Mouse (Mus musculus): ENCODE results near the gene Soat2. TPM values are rescaled to one million over a fixed set of nuclear protein-coding genes. Genes with fewer than 3 reads are reported as not detected.
A peak's percentile ranks its signal among the peaks of the same experiment; 100 is the strongest.

The Soat2 gene
- polyA plus RNA-seq, 1 experiment = 4.1 TPM

DNA sequence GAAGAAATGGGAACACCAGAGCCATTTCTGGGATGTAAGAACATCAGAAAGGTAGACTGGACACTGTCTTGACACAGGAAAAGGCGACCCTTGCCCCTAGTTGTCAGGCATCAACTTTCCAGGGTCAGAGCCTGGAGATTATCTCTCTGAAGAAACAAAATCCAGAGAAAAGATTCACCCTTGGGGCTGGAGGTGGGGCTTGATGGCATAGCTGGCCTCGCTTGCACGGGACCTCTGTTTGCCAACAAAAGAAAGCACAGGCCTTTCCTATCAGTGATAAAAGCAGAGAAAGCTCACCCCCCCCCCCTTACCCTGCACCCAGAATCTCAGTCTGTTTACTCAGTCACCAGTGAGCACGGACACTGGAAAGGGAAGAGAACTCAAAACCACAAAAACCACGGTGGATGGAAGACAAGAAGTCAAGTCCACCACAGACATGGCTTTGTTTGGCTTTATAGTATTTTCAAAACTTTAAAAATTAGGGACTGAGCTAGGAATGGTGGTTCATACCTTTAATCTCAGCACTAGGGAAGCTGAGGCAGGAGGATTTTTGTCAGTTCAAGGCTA, 42.6 kb downstream of the Soat2 start:
- no peak overlapping the region for H3K27ac ChIP-seq (ENCODE audit: control insufficient read depth, insufficient read depth, low read length)
- TF ChIP-seq POLR2A (IDR thresholded peaks at IDR 0.05; ENCODE audit: control insufficient read depth, extremely low read depth, insufficient read depth, low read length, poor library complexity) (no peak), CTCF (IDR thresholded peaks at IDR 0.05; ENCODE audit: borderline replicate concordance, control insufficient read depth, extremely low read depth, insufficient read depth, low read length, poor library complexity) (no peak)
- DNase-seq = no peak
- 38% methylated on average over 5 of the region's 5 CpGs for WGBS
- H3K4me3 ChIP-seq (ENCODE audit: control insufficient read depth, insufficient read depth, low read length) = no peak overlapping the region
- no peaks in the 10 kb centered on the region for H3K36me3 ChIP-seq (ENCODE audit: control insufficient read depth, insufficient read depth, low read length)
- no peaks in the 10 kb centered on the region for H3K27me3 ChIP-seq (ENCODE audit: control insufficient read depth, insufficient read depth, low read length)
- H3K4me1 ChIP-seq (replicated peaks; ENCODE audit: control insufficient read depth, insufficient read depth, low read length) = no peaks in the 10 kb centered on the region

DNA sequence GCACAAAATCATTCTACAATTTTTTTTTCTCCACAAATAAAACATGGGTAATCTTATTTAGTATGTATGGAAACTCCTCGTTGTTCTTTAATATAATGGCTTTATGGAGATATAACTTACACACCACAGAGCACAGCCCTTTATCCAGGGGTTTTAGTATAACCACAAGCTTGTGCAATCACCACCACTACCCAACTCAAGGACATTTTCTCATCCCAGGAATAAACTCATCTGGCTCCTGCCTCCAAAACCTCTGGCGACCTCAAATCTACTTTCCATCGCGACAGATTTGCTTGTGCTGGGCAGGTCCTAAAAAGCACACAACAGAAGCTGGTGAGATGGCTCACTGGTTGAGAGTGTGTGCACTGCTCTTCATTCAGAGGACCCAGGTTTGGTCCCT, 43.3 kb downstream of the Soat2 start:
- Histone ChIP-seq H3K27ac (ENCODE audit: control insufficient read depth, insufficient read depth, low read length) (no peak overlapping the region), H3K27me3 (ENCODE audit: control insufficient read depth, insufficient read depth, low read length) (no peaks in the 10 kb centered on the region), H3K4me3 (ENCODE audit: control insufficient read depth, insufficient read depth, low read length) (no peak overlapping the region), H3K4me1 (replicated peaks; ENCODE audit: control insufficient read depth, insufficient read depth, low read length) (no peaks in the 10 kb centered on the region), H3K36me3 (ENCODE audit: control insufficient read depth, insufficient read depth, low read length) (no peaks in the 10 kb centered on the region)
- no peak for DNase-seq
- TF ChIP-seq POLR2A (IDR thresholded peaks at IDR 0.05; ENCODE audit: control insufficient read depth, extremely low read depth, insufficient read depth, low read length, poor library complexity) (no peak), CTCF (IDR thresholded peaks at IDR 0.05; ENCODE audit: borderline replicate concordance, control insufficient read depth, extremely low read depth, insufficient read depth, low read length, poor library complexity) (no peak)
- 95% methylated on average over 4 of the region's 4 CpGs for WGBS

DNA sequence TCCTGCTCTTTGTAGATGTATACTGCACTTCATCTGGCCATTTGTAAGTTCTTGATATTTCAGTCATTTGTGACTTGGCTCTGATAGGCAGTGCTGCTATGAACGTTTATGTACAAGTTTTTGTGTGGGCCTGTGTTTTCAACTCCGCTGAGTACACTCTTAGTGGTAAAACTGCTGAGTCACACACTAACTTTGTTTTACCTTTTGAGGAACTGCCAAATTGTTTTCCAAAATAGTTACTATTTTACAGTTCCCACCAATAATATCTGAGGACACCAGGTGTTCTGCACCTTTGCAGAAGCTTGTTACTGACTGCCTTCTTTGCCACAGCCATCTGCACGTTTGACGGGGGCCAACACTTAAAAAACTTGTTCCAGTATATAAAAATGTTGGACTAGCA, 44.1 kb downstream of the Soat2 start:
- Histone ChIP-seq H3K4me3 (ENCODE audit: control insufficient read depth, insufficient read depth, low read length) (no peak overlapping the region), H3K4me1 (replicated peaks; ENCODE audit: control insufficient read depth, insufficient read depth, low read length) (no peaks in the 10 kb centered on the region), H3K27me3 (ENCODE audit: control insufficient read depth, insufficient read depth, low read length) (no peaks in the 10 kb centered on the region), H3K27ac (ENCODE audit: control insufficient read depth, insufficient read depth, low read length) (no peak overlapping the region), H3K36me3 (ENCODE audit: control insufficient read depth, insufficient read depth, low read length) (no peaks in the 10 kb centered on the region)
- 29% methylated on average over 4 of the region's 4 CpGs for WGBS
- DNase-seq = no peak
- TF ChIP-seq POLR2A (IDR thresholded peaks at IDR 0.05; ENCODE audit: control insufficient read depth, extremely low read depth, insufficient read depth, low read length, poor library complexity) (no peak), CTCF (IDR thresholded peaks at IDR 0.05; ENCODE audit: borderline replicate concordance, control insufficient read depth, extremely low read depth, insufficient read depth, low read length, poor library complexity) (no peak)

DNA sequence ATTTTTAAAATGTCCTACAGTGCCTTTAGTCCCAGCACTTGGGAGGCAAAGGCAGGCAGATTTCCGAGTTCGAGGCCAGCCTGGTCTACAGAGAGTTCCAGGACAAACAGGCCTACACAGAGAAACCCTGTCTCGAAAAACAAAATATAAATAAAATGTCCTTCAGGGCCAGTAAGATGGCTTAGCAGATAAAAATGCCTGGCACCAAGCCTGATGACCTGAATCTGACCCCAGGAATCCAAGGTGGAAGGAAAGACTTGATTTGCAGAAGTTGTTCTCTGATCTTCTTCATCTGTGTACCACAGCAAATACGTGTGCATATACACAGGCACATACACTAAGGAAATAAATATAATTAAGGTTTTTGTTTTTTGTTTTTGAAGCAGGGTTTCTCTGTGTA, 45.0 kb downstream of the Soat2 start:
- H3K4me3 ChIP-seq (ENCODE audit: control insufficient read depth, insufficient read depth, low read length) = no peak overlapping the region
- WGBS = 90% methylated on average over 4 of the region's 4 CpGs
- no peak for DNase-seq
- H3K27me3 ChIP-seq (ENCODE audit: control insufficient read depth, insufficient read depth, low read length) = no peaks in the 10 kb centered on the region
- H3K27ac ChIP-seq (ENCODE audit: control insufficient read depth, insufficient read depth, low read length) = no peak overlapping the region
- TF ChIP-seq CTCF (IDR thresholded peaks at IDR 0.05; ENCODE audit: borderline replicate concordance, control insufficient read depth, extremely low read depth, insufficient read depth, low read length, poor library complexity) (no peak), POLR2A (IDR thresholded peaks at IDR 0.05; ENCODE audit: control insufficient read depth, extremely low read depth, insufficient read depth, low read length, poor library complexity) (no peak)
- H3K36me3 ChIP-seq (ENCODE audit: control insufficient read depth, insufficient read depth, low read length) = no peaks in the 10 kb centered on the region
- H3K4me1 ChIP-seq (replicated peaks; ENCODE audit: control insufficient read depth, insufficient read depth, low read length) = no peaks in the 10 kb centered on the region

DNA sequence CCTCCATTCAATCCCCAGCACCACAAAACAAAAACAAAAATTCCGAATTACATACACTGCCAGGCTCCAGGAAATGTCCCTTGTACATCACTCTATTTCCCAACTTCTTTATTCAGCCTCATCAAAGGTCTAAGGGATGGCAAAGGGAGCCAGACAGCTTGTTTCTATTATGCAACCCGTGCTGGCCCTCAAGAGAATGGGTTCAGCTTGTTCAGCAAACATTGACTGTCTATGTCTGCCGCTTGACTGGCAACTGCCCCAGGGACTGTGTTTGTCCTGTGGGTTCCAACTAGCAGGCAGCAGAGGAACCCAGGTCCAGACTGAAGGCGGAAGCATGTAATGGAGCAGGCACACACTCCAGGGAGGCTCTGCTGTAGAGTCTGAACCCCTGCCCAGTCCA, 48.5 kb downstream of the Soat2 start:
- DNase-seq = no peak
- TF ChIP-seq POLR2A (IDR thresholded peaks at IDR 0.05; ENCODE audit: control insufficient read depth, extremely low read depth, insufficient read depth, low read length, poor library complexity) = no peak
- no peak for TF ChIP-seq CTCF (IDR thresholded peaks at IDR 0.05; ENCODE audit: borderline replicate concordance, control insufficient read depth, extremely low read depth, insufficient read depth, low read length, poor library complexity)
- Histone ChIP-seq H3K36me3 (ENCODE audit: control insufficient read depth, insufficient read depth, low read length) (no peaks in the 10 kb centered on the region), H3K4me1 (replicated peaks; ENCODE audit: control insufficient read depth, insufficient read depth, low read length) (peaks cover 3% of the 10 kb centered on the region), H3K27me3 (ENCODE audit: control insufficient read depth, insufficient read depth, low read length) (no peaks in the 10 kb centered on the region), H3K27ac (ENCODE audit: control insufficient read depth, insufficient read depth, low read length) (no peak overlapping the region), H3K4me3 (ENCODE audit: control insufficient read depth, insufficient read depth, low read length) (no peak overlapping the region)
- 92% methylated on average over 4 of the region's 4 CpGs for WGBS

DNA sequence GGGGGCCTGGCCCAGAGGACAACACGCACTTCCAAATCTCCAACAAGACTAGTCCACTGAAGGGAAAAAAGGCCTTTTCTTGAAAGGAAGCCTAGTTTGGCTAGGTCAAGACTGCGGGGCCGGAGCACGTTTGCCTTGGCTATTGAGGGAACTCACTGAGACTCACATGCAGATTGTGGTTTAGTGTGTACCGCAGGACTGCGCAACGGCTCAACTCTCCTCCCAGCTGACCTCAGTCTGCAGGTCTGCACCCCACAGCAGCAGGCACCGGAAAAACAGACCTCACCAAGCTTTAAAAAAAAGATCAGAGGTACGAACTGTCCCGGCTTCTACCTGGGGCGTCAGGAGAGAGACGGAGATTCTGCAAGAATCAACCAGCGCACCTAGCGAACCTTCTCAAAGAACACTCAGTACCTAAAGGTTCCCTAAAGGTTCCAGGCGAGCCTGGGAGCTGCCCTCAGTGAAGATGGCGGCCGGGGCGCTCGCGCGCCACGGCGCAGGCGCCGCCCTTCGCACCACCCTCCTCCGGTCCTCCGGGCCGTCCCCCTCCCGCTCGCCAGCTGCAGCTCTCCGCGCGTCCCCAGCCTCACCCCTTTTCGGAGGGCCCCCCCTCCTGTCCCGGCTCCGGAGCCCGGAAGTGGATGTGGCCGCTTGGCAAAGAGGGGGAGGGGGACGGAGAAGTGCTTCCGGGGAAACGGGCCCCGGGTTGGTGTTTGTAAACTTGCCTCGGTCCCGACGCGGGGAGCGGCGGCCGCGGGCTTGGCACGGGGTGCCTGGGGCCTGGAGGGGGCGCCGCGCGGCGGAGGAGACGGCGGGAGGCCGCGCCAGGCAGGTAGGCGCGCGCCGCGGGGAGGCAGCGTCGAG, 52.9 kb downstream of the Soat2 start, which contains the start of gene Zfp740:
TSS of gene Zfp740 (plus strand) at position 279 of the 864 bp plus-strand sequence.
- Histone ChIP-seq H3K36me3 (ENCODE audit: control insufficient read depth, insufficient read depth, low read length) (peaks cover 11% of the 10 kb centered on the region), H3K27ac (ENCODE audit: control insufficient read depth, insufficient read depth, low read length) (peak within 1 kb of the TSS; percentile 98), H3K27me3 (ENCODE audit: control insufficient read depth, insufficient read depth, low read length) (no peaks in the 10 kb centered on the region), H3K4me3 (ENCODE audit: control insufficient read depth, insufficient read depth, low read length) (peak within 1 kb of the TSS; percentile 95), H3K4me1 (replicated peaks; ENCODE audit: control insufficient read depth, insufficient read depth, low read length) (peaks cover 29% of the 10 kb centered on the region)
- DNase-seq = peak; percentile 97
- TF ChIP-seq CTCF (IDR thresholded peaks at IDR 0.05; ENCODE audit: borderline replicate concordance, control insufficient read depth, extremely low read depth, insufficient read depth, low read length, poor library complexity) (peak; percentile 55; the same call in 1 of the 2 replicates), POLR2A (IDR thresholded peaks at IDR 0.05; ENCODE audit: control insufficient read depth, extremely low read depth, insufficient read depth, low read length, poor library complexity) (peak; percentile 70)
- under 1% methylated on average over 68 of the region's 68 CpGs for WGBS
